Mouse (Mus musculus) adrenal gland, postnatal 10 days (tissue): ENCODE results near the gene Zfp607a. TPM values are rescaled to one million over a fixed set of nuclear protein-coding genes. Genes with fewer than 3 reads are reported as not detected.

ENCODE experiments used
- total RNA-seq, 2 experiments: library from RNA; stranded (reverse); gene quantifications; 2 replicates each; pipeline ENCODE4 v1.2.3; 2021

The Zfp607a gene
- total RNA-seq, 2 experiments from 2014 or later = 4.5 to 6.7 TPM

Other genes with a start within 250 kb of the Zfp607a start
- under 1 TPM; 0.51 to 0.88 TPM for gene Ttc9b, start 203.6 kb upstream of the Zfp607a start, total RNA-seq
- gene Map3k10, start 182.9 kb upstream of the Zfp607a start, total RNA-seq = 10 to 100 TPM; 25.9 to 26.6 TPM
- gene Zfp607b, start 168.2 kb upstream of the Zfp607a start, total RNA-seq = 1 to 10 TPM; 1.3 to 1.8 TPM
- 10 to 100 TPM in 1 of 2 experiments, 1 to 10 TPM in 1; 9.9 to 16.0 TPM for gene Zfp60, start 126.1 kb upstream of the Zfp607a start, total RNA-seq
- 1 to 10 TPM; 6.5 to 8.9 TPM for gene Zfp626, start 50.3 kb upstream of the Zfp607a start, total RNA-seq
- gene Zfp59, start 18.9 kb upstream of the Zfp607a start, total RNA-seq = 1 to 10 TPM; 2.5 to 4.3 TPM
- gene Zfp974, start 71.9 kb downstream of the Zfp607a start, total RNA-seq = 10 to 100 TPM in 1 of 2 experiments, 1 to 10 TPM in 1; 8.9 to 12.8 TPM
- gene Zfp780b, start 121.6 kb downstream of the Zfp607a start, total RNA-seq = 10 to 100 TPM in 1 of 2 experiments, 1 to 10 TPM in 1; 8.9 to 13.1 TPM
- gene Zfp850, start 156.6 kb downstream of the Zfp607a start, total RNA-seq = 1 to 10 TPM; 2.3 to 3.0 TPM
- gene Psmc4, start 192.6 kb downstream of the Zfp607a start, total RNA-seq = 100 to 1,000 TPM; 137 to 148 TPM
- not detected for gene Fcgbp, start 213.7 kb downstream of the Zfp607a start, total RNA-seq